Mouse (Mus musculus): Measurements from ENCODE around the gene Slain1. TPM values are rescaled to one million over a fixed set of nuclear protein-coding genes. Genes with fewer than 3 reads are reported as not detected.

Slain1 gene
- polyA plus RNA-seq, 1 experiment from 2014 or later = 3.4 TPM

DNA sequence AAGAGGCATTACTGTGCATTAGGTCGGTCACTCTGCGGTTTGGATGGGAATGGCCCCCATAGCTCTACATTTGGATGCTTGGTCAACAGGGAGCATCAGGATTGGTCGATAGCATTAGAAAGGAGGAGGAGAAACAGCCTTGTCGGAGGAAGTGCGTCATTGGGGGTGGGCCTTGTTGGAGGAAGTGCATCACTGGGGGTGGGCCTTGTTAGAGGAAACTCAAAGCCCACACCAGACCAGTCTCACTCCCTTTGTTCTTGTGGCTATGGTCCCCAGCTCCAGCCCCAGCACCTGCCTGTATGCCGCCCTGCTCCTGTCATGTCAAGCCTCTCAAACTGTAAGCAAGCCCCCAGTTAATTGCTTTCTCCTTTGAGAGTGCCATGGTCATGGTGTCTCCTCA is 49.3 kb downstream of the Slain1 start:
- no peak overlapping the region for H3K4me3 ChIP-seq (replicated peaks; ENCODE audit: low read depth, low read length)
- TF ChIP-seq CTCF (IDR thresholded peaks at IDR 0.05; ENCODE audit: low read depth) = no peak
- WGBS = 97% methylated on average over 6 of the region's 6 CpGs
- H3K9me3 ChIP-seq (replicated peaks; ENCODE audit: low read length) = no peaks in the 10 kb centered on the region
- no peaks in the 10 kb centered on the region for H3K36me3 ChIP-seq (ENCODE audit: insufficient read depth, low read length)
- no peaks in the 10 kb centered on the region for H3K4me1 ChIP-seq (replicated peaks; ENCODE audit: insufficient read depth, low read length)
- no peak overlapping the region for H3K4me2 ChIP-seq (ENCODE audit: low read length)
- H3K27me3 ChIP-seq (ENCODE audit: insufficient read depth, low read length) = no peaks in the 10 kb centered on the region
- no peak for DNase-seq (ENCODE audit: low spot score)
- no peak overlapping the region for H3K9ac ChIP-seq (ENCODE audit: low read depth, low read length)
- no peak overlapping the region for H3K27ac ChIP-seq
- ATAC-seq (replicated peaks; ENCODE audit: low FRiP score, low read depth) = no peak

DNA sequence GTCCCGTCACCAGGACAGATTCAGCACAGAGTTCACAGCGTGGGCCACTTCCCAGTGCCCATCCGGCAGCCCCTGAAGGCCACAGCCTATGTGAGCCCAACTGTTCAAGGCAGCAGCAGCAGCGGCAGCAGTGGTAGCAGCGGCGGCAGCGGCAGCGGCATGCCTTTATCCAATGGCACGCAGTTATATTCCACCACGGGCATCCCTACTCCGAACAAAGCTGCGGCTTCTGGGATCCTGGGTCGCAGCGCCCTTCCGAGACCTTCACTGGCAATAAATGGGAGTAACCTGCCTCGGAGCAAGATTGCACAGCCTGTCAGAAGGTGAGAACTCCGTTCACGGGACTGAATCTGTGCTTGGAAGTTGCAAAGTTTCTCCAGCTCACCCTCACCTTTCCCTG is 52.5 kb downstream of the Slain1 start:
- ATAC-seq (replicated peaks; ENCODE audit: low FRiP score, low read depth) = no peak
- H3K9me3 ChIP-seq (replicated peaks; ENCODE audit: low read length) = no peaks in the 10 kb centered on the region
- H3K4me3 ChIP-seq (replicated peaks; ENCODE audit: low read depth, low read length) = no peak overlapping the region
- DNase-seq (ENCODE audit: low spot score) = no peak
- 90% methylated on average over 18 of the region's 18 CpGs for WGBS
- no peaks in the 10 kb centered on the region for H3K36me3 ChIP-seq (ENCODE audit: insufficient read depth, low read length)
- H3K27me3 ChIP-seq (ENCODE audit: insufficient read depth, low read length) = no peaks in the 10 kb centered on the region
- no peak overlapping the region for H3K9ac ChIP-seq (ENCODE audit: low read depth, low read length)
- TF ChIP-seq CTCF (IDR thresholded peaks at IDR 0.05; ENCODE audit: low read depth) = no peak
- H3K27ac ChIP-seq = no peak overlapping the region
- H3K4me2 ChIP-seq (ENCODE audit: low read length) = no peak overlapping the region
- no peaks in the 10 kb centered on the region for H3K4me1 ChIP-seq (replicated peaks; ENCODE audit: insufficient read depth, low read length)

DNA sequence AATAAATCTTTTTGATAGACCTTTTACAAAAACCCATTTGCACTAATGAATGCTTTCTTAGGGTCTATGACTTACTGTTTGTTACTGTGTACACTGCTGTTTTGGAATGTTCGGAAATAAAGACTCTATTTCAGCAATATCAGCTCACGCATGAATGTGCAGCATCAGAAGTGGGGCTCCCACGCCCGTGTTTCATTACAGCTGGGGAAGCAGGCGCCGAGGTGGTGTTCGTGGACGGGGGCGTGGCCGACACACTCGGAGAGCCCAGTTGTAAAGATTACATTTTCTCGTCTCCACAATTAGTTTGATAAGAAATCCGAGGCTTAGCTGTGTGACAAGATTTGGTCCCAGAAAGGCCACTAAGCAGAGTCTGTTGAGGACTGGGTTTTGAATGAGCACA is 54.7 kb downstream of the Slain1 start:
- Histone ChIP-seq H3K27me3 (ENCODE audit: insufficient read depth, low read length) (no peaks in the 10 kb centered on the region), H3K9ac (ENCODE audit: low read depth, low read length) (no peak overlapping the region), H3K4me1 (replicated peaks; ENCODE audit: insufficient read depth, low read length) (no peaks in the 10 kb centered on the region), H3K4me2 (ENCODE audit: low read length) (no peak overlapping the region), H3K36me3 (ENCODE audit: insufficient read depth, low read length) (no peaks in the 10 kb centered on the region), H3K9me3 (replicated peaks; ENCODE audit: low read length) (no peaks in the 10 kb centered on the region), H3K27ac (no peak overlapping the region), H3K4me3 (replicated peaks; ENCODE audit: low read depth, low read length) (no peak overlapping the region)
- 61% methylated on average over 13 of the region's 13 CpGs for WGBS
- TF ChIP-seq CTCF (IDR thresholded peaks at IDR 0.05; ENCODE audit: low read depth) = no peak
- ATAC-seq (replicated peaks; ENCODE audit: low FRiP score, low read depth) (no peak), DNase-seq (ENCODE audit: low spot score) (no peak)

DNA sequence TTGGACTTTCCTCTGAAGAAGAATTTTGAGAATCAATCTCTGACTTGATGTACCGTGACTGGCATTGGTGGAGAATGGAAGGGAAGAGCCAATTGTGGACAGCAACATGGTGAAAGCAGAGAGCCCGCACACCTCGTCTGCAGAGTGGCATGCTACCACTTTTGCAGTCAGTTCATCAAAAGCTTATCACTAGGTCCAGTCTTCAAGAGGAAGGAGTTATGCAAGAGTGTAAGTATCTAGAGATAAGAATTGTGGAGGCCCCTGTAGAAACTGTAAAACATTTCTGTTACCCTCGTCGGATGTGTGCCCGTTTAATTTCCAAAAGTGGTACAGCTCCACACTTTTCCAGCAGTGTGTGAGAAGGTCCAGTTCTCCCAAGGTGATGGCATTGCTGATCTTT is 56.3 kb downstream of the Slain1 start:
- DNase-seq (ENCODE audit: low spot score) (no peak), ATAC-seq (replicated peaks; ENCODE audit: low FRiP score, low read depth) (no peak)
- no peak for TF ChIP-seq CTCF (IDR thresholded peaks at IDR 0.05; ENCODE audit: low read depth)
- H3K36me3 ChIP-seq (ENCODE audit: insufficient read depth, low read length) = no peaks in the 10 kb centered on the region
- no peaks in the 10 kb centered on the region for H3K9me3 ChIP-seq (replicated peaks; ENCODE audit: low read length)
- no peak overlapping the region for H3K9ac ChIP-seq (ENCODE audit: low read depth, low read length)
- no peak overlapping the region for H3K4me3 ChIP-seq (replicated peaks; ENCODE audit: low read depth, low read length)
- H3K27me3 ChIP-seq (ENCODE audit: insufficient read depth, low read length) = no peaks in the 10 kb centered on the region
- no peak overlapping the region for H3K4me2 ChIP-seq (ENCODE audit: low read length)
- no peak overlapping the region for H3K27ac ChIP-seq
- no peaks in the 10 kb centered on the region for H3K4me1 ChIP-seq (replicated peaks; ENCODE audit: insufficient read depth, low read length)
- 85% methylated on average over 6 of the region's 6 CpGs for WGBS

DNA sequence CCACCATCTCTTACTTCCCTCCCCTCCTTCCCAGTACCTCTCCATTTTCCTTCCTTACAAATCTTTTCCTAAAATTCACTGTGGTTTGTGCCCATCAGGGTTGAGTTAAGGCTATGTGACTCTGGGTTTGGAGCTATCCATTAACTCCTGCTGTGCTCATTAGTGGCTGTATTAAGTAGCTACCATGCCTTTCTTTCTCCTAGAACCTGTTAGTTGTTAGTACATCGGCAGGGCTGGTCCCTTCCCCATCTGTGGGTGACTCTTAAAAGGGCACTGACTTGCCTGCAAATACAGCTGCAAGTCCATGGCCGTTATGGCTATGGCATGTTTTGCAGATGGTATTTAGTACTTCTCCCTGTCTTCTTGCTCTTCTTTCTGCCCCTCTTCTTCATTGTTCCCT is 58.6 kb downstream of the Slain1 start:
- no peak for TF ChIP-seq CTCF (IDR thresholded peaks at IDR 0.05; ENCODE audit: low read depth)
- no peaks in the 10 kb centered on the region for H3K36me3 ChIP-seq (ENCODE audit: insufficient read depth, low read length)
- H3K4me3 ChIP-seq (replicated peaks; ENCODE audit: low read depth, low read length) = no peak overlapping the region
- no peaks in the 10 kb centered on the region for H3K27me3 ChIP-seq (ENCODE audit: insufficient read depth, low read length)
- no peak overlapping the region for H3K9ac ChIP-seq (ENCODE audit: low read depth, low read length)
- 74% methylated on average over 2 of the region's 2 CpGs for WGBS
- H3K9me3 ChIP-seq (replicated peaks; ENCODE audit: low read length) = no peaks in the 10 kb centered on the region
- no peaks in the 10 kb centered on the region for H3K4me1 ChIP-seq (replicated peaks; ENCODE audit: insufficient read depth, low read length)
- DNase-seq (ENCODE audit: low spot score) (no peak), ATAC-seq (replicated peaks; ENCODE audit: low FRiP score, low read depth) (no peak)
- no peak overlapping the region for H3K4me2 ChIP-seq (ENCODE audit: low read length)
- no peak overlapping the region for H3K27ac ChIP-seq

DNA sequence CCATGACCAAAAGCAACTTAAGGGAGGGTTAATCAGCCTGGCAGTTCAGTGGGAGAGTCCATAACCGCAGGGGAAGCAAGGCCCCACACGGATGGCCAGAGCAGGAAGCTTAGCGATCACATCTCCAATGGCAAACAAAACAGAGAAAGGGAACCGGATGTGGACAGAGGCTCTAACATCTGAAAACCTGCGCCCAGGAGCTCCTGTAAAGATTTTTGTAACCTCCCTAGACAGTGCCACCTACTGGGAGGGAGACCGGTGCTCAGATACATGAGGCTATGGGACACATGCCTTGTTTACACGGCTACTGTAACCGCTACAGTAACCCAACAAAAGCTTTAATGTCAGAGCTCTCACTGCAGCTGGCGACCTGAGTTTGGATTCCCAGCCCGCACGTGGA is 59.2 kb downstream of the Slain1 start:
- no peaks in the 10 kb centered on the region for H3K9me3 ChIP-seq (replicated peaks; ENCODE audit: low read length)
- WGBS = 87% methylated on average over 11 of the region's 11 CpGs
- DNase-seq (ENCODE audit: low spot score) (no peak), ATAC-seq (replicated peaks; ENCODE audit: low FRiP score, low read depth) (no peak)
- no peaks in the 10 kb centered on the region for H3K36me3 ChIP-seq (ENCODE audit: insufficient read depth, low read length)
- H3K4me2 ChIP-seq (ENCODE audit: low read length) = no peak overlapping the region
- H3K4me3 ChIP-seq (replicated peaks; ENCODE audit: low read depth, low read length) = no peak overlapping the region
- H3K27me3 ChIP-seq (ENCODE audit: insufficient read depth, low read length) = no peaks in the 10 kb centered on the region
- TF ChIP-seq CTCF (IDR thresholded peaks at IDR 0.05; ENCODE audit: low read depth) = 0 out of 2 replicates have a peak, but pooled peaks have one; percentile 3
- no peaks in the 10 kb centered on the region for H3K4me1 ChIP-seq (replicated peaks; ENCODE audit: insufficient read depth, low read length)
- H3K27ac ChIP-seq = no peak overlapping the region
- H3K9ac ChIP-seq (ENCODE audit: low read depth, low read length) = no peak overlapping the region

DNA sequence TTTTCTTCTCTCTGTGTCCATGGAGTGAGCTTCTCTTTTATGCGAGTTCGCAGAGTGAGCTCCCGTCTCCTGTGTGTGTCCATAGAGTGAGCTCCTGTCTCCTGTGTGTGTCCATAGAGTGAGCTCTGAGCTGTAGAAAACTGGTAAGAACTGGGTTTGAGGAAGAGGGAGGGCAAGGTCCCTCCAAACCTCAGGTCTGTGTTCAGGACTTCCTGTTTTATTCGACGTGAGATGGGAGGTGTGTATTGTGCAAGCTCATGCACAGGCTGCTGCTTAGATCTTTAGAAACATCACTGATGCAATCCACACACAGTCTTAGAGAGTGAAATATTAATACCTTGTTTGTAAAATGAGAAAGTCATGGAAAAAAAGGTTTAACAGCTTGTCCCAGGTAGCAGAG is 63.0 kb downstream of the Slain1 start:
- H3K27ac ChIP-seq = no peak overlapping the region
- no peaks in the 10 kb centered on the region for H3K27me3 ChIP-seq (ENCODE audit: insufficient read depth, low read length)
- H3K4me2 ChIP-seq (ENCODE audit: low read length) = no peak overlapping the region
- H3K9ac ChIP-seq (ENCODE audit: low read depth, low read length) = no peak overlapping the region
- TF ChIP-seq CTCF (IDR thresholded peaks at IDR 0.05; ENCODE audit: low read depth) = no peak
- no peak overlapping the region for H3K4me3 ChIP-seq (replicated peaks; ENCODE audit: low read depth, low read length)
- no peak for DNase-seq (ENCODE audit: low spot score)
- no peaks in the 10 kb centered on the region for H3K36me3 ChIP-seq (ENCODE audit: insufficient read depth, low read length)
- no peaks in the 10 kb centered on the region for H3K9me3 ChIP-seq (replicated peaks; ENCODE audit: low read length)
- H3K4me1 ChIP-seq (replicated peaks; ENCODE audit: insufficient read depth, low read length) = no peaks in the 10 kb centered on the region
- ATAC-seq (replicated peaks; ENCODE audit: low FRiP score, low read depth) = no peak
- 80% methylated on average over 5 of the region's 5 CpGs for WGBS

All from kidney, postnatal 0 days (tissue).